Mouse (Mus musculus) kidney, postnatal 25 days (tissue): Measurements from ENCODE around the gene Il6st.

ENCODE experiments used
- DNase-seq, 2 experiments: peaks; one replicate each; pipeline ENCODE4 v3.0.0; 2021; ENCODE audit warnings: mixed read lengths in 2 of 2

Il6st gene

DNA sequence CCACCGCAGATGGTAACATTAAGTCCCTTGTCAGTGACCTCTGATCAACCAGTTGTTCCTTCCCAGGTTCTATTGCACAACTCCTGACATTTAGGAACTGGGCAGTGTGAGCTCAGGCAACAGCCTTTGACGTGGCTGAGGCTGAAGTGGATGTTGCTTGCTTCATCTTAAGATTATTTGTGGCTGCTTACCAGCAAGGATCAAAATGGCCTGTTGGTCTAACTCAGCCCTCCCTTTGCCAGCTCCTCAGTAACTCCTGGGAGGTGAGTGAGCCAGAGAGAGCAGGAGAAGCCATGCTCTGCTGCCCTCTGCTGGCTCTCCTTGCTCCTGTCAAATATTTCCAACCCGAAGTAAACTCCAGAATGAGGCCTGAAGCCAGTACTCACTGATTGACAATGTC is 66.0 kb downstream of the Il6st start:
- peak; percentile 82 to 89 for DNase-seq

DNA sequence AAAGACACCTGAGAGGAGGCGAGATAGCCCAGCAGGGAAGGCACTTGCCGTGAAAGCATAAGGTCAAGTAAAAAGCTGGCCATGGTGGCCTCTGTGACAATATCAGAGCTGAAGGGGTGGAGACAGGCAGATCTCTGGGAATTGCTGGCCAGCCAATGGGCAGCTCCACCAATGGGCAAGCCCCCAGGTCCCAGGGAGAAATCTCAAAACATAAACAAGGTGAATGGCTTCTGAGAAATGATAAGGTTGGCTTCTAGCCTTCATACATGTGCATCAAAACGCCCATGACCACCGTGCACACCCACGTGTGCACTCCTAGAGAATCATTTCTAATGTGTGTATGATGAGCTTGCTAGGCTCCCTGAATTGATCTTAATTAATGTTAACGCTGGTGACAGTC is 68.4 kb downstream of the Il6st start:
- no peak for DNase-seq

DNA sequence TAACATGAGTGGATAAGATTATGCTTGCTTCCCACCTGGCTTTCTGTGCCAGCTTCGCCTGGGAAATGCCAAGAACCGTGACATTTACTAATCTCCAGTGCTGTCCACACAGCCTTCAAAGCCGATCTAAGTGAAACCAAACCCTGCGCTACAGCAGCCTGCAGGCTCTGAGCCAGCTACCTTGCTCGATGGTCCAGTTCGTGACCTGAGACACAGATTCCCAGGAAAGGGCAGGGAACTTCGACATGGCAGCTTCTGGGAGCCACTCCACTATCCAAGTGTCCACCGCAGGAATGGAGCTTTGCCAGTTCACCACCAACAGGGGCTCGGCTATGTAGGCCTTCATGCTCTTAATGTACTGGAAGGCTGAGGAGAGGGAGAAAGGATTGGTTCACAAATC is 69.7 kb downstream of the Il6st start:
- DNase-seq = peak; percentile 18 to 49

DNA sequence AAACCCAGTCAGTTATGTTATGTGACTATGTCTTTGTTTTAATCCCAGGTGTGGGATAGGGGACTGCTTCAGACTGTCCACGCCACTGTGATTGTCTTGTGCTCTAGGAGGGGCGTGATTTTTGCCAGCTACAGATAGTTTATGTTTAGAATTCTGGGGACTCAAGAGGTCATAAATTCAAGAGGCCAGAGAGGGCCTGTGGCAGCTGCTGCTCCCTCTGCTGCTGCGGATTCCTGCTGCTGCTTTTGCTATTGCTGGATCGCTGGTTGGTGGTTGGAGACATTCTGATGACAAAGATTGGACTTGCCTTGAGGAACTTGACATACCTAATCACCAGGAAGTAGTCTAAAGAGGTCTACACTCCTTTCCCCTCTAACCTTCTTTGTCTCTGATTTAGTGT is 72.7 kb downstream of the Il6st start:
- DNase-seq = no peak

DNA sequence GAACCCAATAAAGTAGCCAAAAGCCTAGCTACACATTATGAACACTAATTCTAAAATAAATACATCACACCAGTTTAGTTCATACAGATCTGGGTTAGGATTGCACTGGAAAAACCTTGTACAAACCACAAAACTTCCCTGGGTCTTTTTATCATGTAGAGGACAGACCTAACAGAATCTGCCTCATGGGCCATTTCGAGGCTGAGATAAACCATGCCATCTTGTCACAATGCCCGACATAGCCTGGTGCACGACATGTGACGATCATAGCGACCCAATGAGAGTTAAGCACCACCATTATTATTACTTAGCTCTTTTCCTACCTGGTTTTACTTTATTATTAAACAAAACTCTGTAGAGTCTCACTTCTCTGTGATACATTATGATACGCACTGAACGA is 73.2 kb downstream of the Il6st start:
- no peak for DNase-seq

DNA sequence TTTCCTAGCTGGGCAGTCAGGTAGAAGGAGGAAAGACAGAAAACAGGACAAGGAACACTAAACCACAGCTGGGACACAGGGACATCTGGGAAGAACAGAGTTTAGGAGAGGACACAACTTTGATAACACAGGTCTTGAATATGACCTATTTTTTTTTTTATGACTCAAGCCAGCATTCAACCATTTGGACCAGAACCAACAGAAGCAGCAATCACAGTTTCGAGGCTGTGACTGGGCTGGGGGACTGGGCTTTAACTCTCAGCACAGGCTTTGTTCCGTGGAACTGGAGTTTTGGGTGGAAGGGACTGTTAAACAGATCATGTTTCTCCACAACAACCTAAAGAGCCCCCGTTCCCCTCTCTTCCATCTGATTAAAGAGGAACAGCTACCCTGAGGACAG is 76.7 kb downstream of the Il6st start:
- no peak for DNase-seq

DNA sequence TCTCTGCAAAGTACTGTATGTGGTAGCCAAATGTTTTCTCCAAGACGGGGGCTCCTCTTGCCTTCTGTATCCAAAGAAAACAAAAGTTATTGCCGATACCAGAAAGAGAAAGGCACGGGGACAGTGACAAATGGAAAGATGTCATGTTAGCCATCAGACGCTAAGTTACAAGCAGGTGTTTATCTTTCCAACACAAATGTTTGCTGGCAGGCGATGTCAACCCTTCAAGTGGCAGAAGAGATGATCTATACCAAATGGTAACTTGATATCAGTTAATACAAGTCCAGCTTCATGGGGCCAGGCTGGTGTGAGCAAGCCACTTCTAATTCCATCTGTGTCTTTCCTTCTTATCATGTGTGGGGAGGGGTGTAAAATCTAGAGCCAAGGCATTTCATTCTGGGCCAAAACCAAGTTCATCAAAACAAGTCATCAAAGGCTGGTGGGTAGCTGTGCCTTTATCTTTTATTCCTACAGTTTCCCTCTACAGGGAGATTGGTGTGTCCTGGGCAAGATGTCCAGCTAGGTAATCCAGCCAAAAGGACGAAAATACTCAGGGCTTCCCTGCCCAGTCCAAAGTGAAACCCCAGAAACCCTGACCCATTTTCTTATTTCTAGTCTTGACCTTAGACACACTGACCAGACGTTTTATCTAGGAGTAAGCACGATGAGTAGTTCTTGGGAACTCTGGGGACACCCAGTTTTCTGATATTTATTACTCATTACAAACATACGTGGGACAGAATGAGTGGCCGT is 77.5 kb downstream of the Il6st start:
- DNase-seq = no peak

DNA sequence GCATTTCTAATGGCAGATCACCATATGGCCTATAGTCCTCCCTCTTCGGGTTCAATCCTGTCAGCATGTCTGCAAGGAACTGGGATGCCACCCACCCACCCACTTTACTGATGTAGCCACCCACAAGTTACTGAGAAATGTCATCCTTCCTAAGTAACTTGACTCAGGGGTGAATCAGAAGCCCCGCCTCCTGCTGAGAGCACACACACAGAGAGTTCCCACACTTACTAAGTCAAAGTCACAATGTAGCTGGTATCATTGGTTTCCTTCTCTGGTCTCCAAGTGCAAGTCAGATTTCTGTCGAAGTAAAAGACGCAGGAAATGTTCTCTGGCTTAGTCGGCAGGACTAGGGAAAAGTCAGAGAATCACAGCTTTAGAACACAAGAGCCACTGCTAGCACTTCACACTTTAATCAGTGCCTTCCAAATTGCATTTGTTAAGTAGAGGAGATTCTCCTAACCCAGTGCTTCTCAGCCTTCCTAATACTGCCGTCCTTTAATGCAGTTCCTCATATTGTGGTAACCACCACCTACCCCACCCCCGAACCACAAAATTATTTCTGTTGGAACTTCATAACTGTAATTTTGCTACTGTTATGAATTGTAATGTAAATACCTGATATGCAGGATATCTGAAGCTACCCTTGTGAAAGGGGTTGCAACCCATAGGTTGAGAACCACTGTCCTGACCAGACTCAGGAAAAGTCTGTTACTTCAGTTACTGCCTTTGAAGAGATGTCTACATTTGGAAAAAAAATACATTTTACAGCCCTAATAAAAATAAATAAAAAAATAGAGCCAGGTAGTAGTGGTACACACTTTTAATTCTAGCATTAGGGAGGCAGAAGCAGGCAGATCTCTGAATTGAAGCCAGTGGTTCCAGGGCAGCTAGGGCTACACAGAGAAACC is 88.0 kb downstream of the Il6st start:
- DNase-seq = no peak

DNA sequence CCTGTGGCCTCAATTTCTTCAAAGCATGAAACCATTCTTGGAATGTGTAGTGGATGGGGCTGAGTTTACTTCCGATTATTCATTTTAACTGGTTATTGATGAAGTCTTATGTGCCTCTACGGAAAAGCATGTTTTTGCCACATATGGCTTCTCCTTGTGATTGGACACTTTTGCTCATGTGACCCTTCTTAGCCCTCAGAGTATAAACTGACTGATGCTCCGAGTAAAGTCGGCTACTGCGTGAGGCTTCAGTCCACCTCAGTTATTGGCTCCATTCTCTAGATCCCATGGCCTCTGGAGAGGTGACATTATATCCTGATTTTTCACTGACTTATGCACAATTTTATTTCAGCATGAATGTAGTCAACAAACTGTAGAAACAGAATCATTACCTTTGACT is 89.4 kb downstream of the Il6st start:
- DNase-seq = no peak

DNA sequence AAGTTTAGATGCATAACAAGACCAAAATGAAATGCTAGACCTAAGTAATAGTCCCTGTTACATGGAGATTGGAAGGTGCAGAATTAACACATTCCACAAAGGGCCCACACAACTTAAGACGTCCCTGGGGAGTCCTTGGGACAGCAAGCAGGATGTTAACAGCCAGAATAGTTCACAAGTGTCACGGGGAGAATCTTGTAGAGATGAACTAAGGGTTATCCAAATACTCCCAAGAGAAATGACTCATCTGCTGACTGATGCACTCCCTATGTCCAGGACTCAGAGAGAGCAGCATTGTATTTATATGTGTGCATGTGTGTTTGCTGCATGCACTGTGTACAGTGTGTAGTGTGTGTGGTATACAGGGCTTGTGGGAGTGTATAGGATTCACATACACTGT is 92.6 kb downstream of the Il6st start:
- peak in 1 of 2 experiments; percentile 35 for DNase-seq
